Mouse (Mus musculus) liver, embryonic 12.5 days (tissue): ENCODE measurements around the gene Nkg7. TPM values are rescaled to one million over a fixed set of nuclear protein-coding genes. Genes with fewer than 3 reads are reported as not detected.

Experiments
- ATAC-seq: fragments of 200-750 bp; cut with Nextera tagmentation; 2 replicates; pipeline ENCODE4 v1.8.0; 2017; ENCODE audit warnings: moderate number of reproducible peaks, mild to moderate bottlenecking, moderate library complexity
- H3K27ac ChIP-seq: fragments of 300-500 bp; sonication (generic); 2 replicates; pipeline ENCODE4 v1.5.1; 2016; ENCODE audit warnings: mild to moderate bottlenecking
- H3K27me3 ChIP-seq: fragments of 300-500 bp; sonication (generic); replicated peaks from 2 replicates; pipeline ENCODE4 v1.6.1; 2016; ENCODE audit warnings: mild to moderate bottlenecking, moderate library complexity
- H3K36me3 ChIP-seq: fragments of 300-500 bp; sonication (generic); 2 replicates; pipeline ENCODE4 v1.6.1; 2016; ENCODE audit warnings: mild to moderate bottlenecking, moderate library complexity
- H3K4me1 ChIP-seq: fragments of 300-500 bp; sonication (generic); 2 replicates; pipeline ENCODE4 v1.6.1; 2016
- H3K4me2 ChIP-seq: fragments of 300-500 bp; sonication (generic); 2 replicates; pipeline ENCODE4 v1.6.1; 2016; ENCODE audit warnings: mild to moderate bottlenecking, moderate library complexity
- H3K4me3 ChIP-seq: fragments of 300-500 bp; sonication (generic); 2 replicates; pipeline ENCODE4 v1.5.1; 2016; ENCODE audit warnings: mild to moderate bottlenecking, moderate library complexity
- H3K9ac ChIP-seq: fragments of 300-500 bp; sonication (generic); 2 replicates; pipeline ENCODE4 v1.6.1; 2016; ENCODE audit warnings: mild to moderate bottlenecking, moderate library complexity
- H3K9me3 ChIP-seq: fragments of 300-500 bp; sonication (generic); replicated peaks from 2 replicates; pipeline ENCODE4 v1.6.1; 2016; ENCODE audit warnings: mild to moderate bottlenecking, moderate library complexity
- WGBS: fragments of 180-500 bp; shearing (Covaris S2); methylation state at CpG from one replicate; pipeline ENCODE4 v1.1.7; 2016; ENCODE audit not compliant: insufficient replicate concordance; 5-methylcytosine and 5-hydroxymethylcytosine counted together
- microRNA-seq: library from miRNA; unstranded; fragments of <30 nt; microRNA quantifications from one replicate; pipeline ENCODE4, GENCODE M21; 2017
- polyA plus RNA-seq: library from polyadenylated mRNA; unstranded; fragments of >200 nt; fragmentation: Nextera tagmentation; extraction: Ambion mirVana; gene quantifications from 2 replicates; pipeline ENCODE4 v1.2.1, GENCODE M21; 2016

Gene Nkg7
- polyA plus RNA-seq, 1 experiment from 2014 or later: 4.4 TPM

DNA sequence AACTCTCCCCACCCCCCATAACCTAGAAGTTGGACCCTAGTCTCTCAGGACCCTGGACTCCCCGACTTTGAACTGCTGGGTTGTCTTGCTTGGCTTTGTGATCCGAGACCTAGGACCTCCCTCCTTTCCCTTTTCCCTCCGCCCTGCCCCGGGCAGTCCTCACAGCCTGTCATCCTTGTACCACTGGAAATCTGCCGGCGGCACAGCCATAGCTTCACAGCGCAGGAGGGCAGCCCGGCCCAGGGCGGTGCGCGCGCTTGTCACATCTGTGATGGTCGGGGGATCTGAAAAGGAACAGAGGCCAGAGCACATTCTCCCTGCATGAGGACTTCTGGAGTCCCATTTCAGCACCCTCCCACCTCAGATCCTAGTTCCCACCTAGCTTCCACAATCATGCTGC, 39.5 kb downstream of the Nkg7 start:
- H3K4me2 ChIP-seq: no peak overlapping the region
- no peak overlapping the region for H3K27ac ChIP-seq
- H3K9me3 ChIP-seq: no peaks in the 10 kb centered on the region
- no peaks in the 10 kb centered on the region for H3K4me1 ChIP-seq
- peaks cover 73% of the 10 kb centered on the region for H3K27me3 ChIP-seq
- H3K36me3 ChIP-seq: no peaks in the 10 kb centered on the region
- H3K9ac ChIP-seq: no peak overlapping the region
- WGBS: 12% methylated on average over 13 of the region's 13 CpGs
- 0 out of 2 replicates have a peak, but pooled peaks have one; percentile 18 for ATAC-seq
- no peak overlapping the region for H3K4me3 ChIP-seq

DNA sequence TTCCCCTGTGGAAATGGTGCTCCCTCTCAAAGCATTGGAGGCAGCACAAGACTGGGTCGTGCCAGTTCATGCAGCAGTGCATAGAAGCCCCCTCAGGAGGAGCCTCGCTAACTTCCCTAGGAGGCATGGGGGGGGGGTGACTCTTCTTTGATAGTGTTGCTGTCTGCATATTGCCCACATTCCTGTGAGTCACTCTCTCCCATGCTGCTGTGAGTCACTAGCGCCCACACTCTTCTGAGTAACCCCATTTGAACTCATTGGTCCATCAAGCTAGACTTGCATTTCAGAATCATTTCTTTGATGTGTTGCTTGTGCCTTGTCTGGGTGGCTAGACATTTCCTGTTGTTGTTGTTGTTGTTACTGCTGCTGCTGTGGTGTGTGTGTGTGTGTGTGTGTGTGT, 44.3 kb downstream of the Nkg7 start:
- no peak overlapping the region for H3K4me3 ChIP-seq
- no peak overlapping the region for H3K9ac ChIP-seq
- no peak overlapping the region for H3K4me2 ChIP-seq
- H3K4me1 ChIP-seq: no peaks in the 10 kb centered on the region
- H3K27ac ChIP-seq: no peak overlapping the region
- WGBS: 46% methylated on average over 3 of the region's 3 CpGs
- H3K9me3 ChIP-seq: no peaks in the 10 kb centered on the region
- peaks cover 37% of the 10 kb centered on the region for H3K27me3 ChIP-seq
- no peak for ATAC-seq
- no peaks in the 10 kb centered on the region for H3K36me3 ChIP-seq

DNA sequence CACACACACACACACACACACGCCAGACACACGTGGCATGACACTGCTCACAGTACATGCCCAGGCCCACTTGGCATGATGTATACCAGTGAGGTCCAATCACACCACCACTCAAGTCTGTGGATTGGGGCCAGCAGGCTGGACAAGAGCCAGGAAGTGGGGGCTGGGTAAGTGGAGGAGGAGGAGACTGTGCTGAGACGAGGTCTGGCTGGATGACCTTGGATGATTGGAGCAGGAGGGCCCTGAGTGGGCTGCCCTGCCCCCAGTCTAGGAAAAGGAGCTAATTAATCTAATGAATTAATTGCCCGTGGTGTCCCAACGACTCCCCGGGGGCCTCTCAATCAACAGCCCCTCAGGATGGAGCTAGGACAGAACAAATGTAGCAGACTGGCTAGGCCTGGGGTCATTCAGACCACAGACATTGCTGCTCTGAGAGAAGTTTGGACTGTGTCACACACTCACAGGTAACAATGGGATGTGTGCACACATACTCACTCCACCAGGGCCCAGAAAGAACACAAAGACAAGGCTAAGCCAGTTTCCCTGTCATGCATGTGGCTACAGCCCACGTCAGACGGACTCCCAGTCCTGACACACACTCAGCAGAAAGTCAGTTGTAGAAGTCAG, 45.3 kb downstream of the Nkg7 start:
- Histone ChIP-seq H3K36me3 (no peaks in the 10 kb centered on the region), H3K9ac (no peak overlapping the region), H3K27ac (no peak overlapping the region), H3K4me3 (no peak overlapping the region), H3K4me1 (no peaks in the 10 kb centered on the region), H3K9me3 (no peaks in the 10 kb centered on the region), H3K27me3 (peaks cover 27% of the 10 kb centered on the region), H3K4me2 (no peak overlapping the region)
- WGBS: 45% methylated on average over 8 of the region's 8 CpGs
- ATAC-seq: no peak

DNA sequence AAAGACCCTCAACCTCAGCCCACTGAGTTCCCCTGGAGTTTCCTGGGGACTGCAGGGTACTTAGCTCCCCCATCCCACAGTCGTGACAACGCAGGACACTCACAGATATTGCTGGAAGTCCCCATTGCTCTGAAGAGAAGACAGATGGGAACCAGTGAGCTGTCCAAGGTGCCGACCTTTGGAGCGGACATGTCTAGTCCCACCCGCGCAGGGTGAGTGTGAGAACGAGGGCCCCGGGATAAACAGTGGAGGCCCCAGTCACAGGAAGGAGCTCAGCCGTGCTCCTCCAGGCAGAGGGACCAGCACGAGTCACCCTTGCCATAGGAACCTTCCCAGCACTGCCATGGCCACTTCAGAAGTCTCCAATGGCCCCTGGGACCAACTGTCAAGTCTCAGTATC, 46.4 kb downstream of the Nkg7 start:
- WGBS: 7% methylated on average over 10 of the region's 10 CpGs
- H3K9me3 ChIP-seq: no peaks in the 10 kb centered on the region

More for the DNA sequence above, 46.4 kb downstream of the Nkg7 start:
- Histone ChIP-seq H3K36me3 (no peaks in the 10 kb centered on the region), H3K27me3 (peaks cover 24% of the 10 kb centered on the region), H3K27ac (no peak overlapping the region), H3K4me1 (no peaks in the 10 kb centered on the region), H3K9ac (no peak overlapping the region), H3K4me3 (no peak overlapping the region), H3K4me2 (no peak overlapping the region)
- no peak for ATAC-seq

Small RNAs within 50 kb of the gene (microRNA-seq; reads per million reads assigned to microRNA genes)
- 2.1 reads per million for gene Mir7051

Other genes starting within 250 kb of the Nkg7 start
- 7.0 and 7.2 TPM in 2 replicates for gene Zfp715, start 123.8 kb upstream of the Nkg7 start, polyA plus RNA-seq
- 2.4 and 2.7 TPM in 2 replicates for gene Siglecf, start 85.7 kb upstream of the Nkg7 start, polyA plus RNA-seq
- 0.20 and 0.30 TPM in 2 replicates for gene Siglecg, start 28.9 kb upstream of the Nkg7 start, polyA plus RNA-seq
- gene Lim2, start 9.4 kb upstream of the Nkg7 start, polyA plus RNA-seq: not detected in 2 replicates
- gene Cldnd2, start 3.7 kb downstream of the Nkg7 start, polyA plus RNA-seq: not detected in 2 replicates
- 238 and 249 TPM in 2 replicates for gene Etfb, start 7.0 kb downstream of the Nkg7 start, polyA plus RNA-seq
- gene Gm45233, start 7.1 kb downstream of the Nkg7 start, polyA plus RNA-seq: 0.26 and 0.59 TPM in 2 replicates
- gene Vsig10l, start 26.1 kb downstream of the Nkg7 start, polyA plus RNA-seq: 1.2 and 2.3 TPM in 2 replicates
- gene Iglon5, start 53.0 kb downstream of the Nkg7 start, polyA plus RNA-seq: 0.05 TPM in 1 of 2 replicates, not detected in the other
- not detected in 2 replicates for gene 4931406B18Rik, start 68.9 kb downstream of the Nkg7 start, polyA plus RNA-seq
- 1.5 and 1.6 TPM in 2 replicates for gene Cd33, start 107.4 kb downstream of the Nkg7 start, polyA plus RNA-seq
- 0.46 and 0.56 TPM in 2 replicates for gene Zfp658, start 125.2 kb downstream of the Nkg7 start, polyA plus RNA-seq
- 3.4 and 3.5 TPM in 2 replicates for gene Zfp719, start 142.5 kb downstream of the Nkg7 start, polyA plus RNA-seq
- gene Zfp819, start 170.1 kb downstream of the Nkg7 start, polyA plus RNA-seq: not detected in 2 replicates
- not detected in 2 replicates for gene Ceacam18, start 197.6 kb downstream of the Nkg7 start, polyA plus RNA-seq
- gene Siglece, start 223.1 kb downstream of the Nkg7 start, polyA plus RNA-seq: 0.79 and 1.6 TPM in 2 replicates
- 5.9 and 8.0 TPM in 2 replicates for gene Ctu1, start 234.9 kb downstream of the Nkg7 start, polyA plus RNA-seq